Mouse (Mus musculus) neural tube, embryonic 13.5 days (tissue): ENCODE measurements around the gene Decr2. TPM values are rescaled to one million over a fixed set of nuclear protein-coding genes. Genes with fewer than 3 reads are reported as not detected.
"Not testable (repeated sequence)": the region's sequence is repeated elsewhere in the genome, so short reads cannot be mapped to it uniquely, and the experiment has no call there.

ENCODE experiments used
- ATAC-seq: fragments of 200-750 bp; cut with Nextera tagmentation; 2 replicates; pipeline ENCODE4 v1.8.0; 2017; ENCODE audit warnings: low read depth, mild to moderate bottlenecking, moderate TSS enrichment, moderate library complexity
- H3K27ac ChIP-seq: fragments of 300-500 bp; sonication (generic); replicated peaks from 2 replicates; pipeline ENCODE4 v1.5.1; 2015; ENCODE audit warnings: moderate library complexity, mild to moderate bottlenecking, inconsistent platforms
- H3K27me3 ChIP-seq: fragments of 300-500 bp; sonication (generic); 2 replicates; pipeline ENCODE4 v1.6.1; 2015; ENCODE audit warnings: mild to moderate bottlenecking, inconsistent platforms
- H3K36me3 ChIP-seq: fragments of 300-500 bp; sonication (generic); 2 replicates; pipeline ENCODE4 v1.6.1; 2015; ENCODE audit warnings: mild to moderate bottlenecking, inconsistent platforms
- H3K4me1 ChIP-seq: fragments of 300-500 bp; sonication (generic); replicated peaks from 2 replicates; pipeline ENCODE4 v1.6.1; 2015; ENCODE audit warnings: inconsistent platforms
- H3K4me2 ChIP-seq: fragments of 300-500 bp; sonication (generic); 2 replicates; pipeline ENCODE4 v1.6.1; 2015; ENCODE audit warnings: inconsistent platforms, mild to moderate bottlenecking, moderate library complexity
- H3K4me3 ChIP-seq: fragments of 300-500 bp; sonication (generic); 2 replicates; pipeline ENCODE4 v1.5.1; 2015; ENCODE audit warnings: mild to moderate bottlenecking, inconsistent platforms
- H3K9ac ChIP-seq: fragments of 300-500 bp; sonication (generic); 2 replicates; pipeline ENCODE4 v1.6.1; 2015; ENCODE audit warnings: moderate library complexity, mild to moderate bottlenecking, inconsistent platforms
- H3K9me3 ChIP-seq: fragments of 300-500 bp; sonication (generic); 2 replicates; pipeline ENCODE4 v1.6.1; 2016; ENCODE audit warnings: inconsistent platforms
- WGBS: fragments of 180-500 bp; shearing (Covaris S2); methylation state at CpG from one replicate; pipeline ENCODE4 v1.1.7; 2015; 5-methylcytosine and 5-hydroxymethylcytosine counted together
- polyA plus RNA-seq: library from polyadenylated mRNA; unstranded; fragments of >200 nt; fragmentation: Nextera tagmentation; extraction: Ambion mirVana; gene quantifications from 2 replicates; pipeline ENCODE4 v1.2.1, GENCODE M21; 2015

The Decr2 gene
- polyA plus RNA-seq, 1 experiment from 2014 or later: 35.1 TPM

- no peak overlapping the region for H3K4me3 ChIP-seq
- peak overlapping the region; percentile 13; the same call in 1 of the 2 replicates for H3K9ac ChIP-seq
- H3K4me1 ChIP-seq: peaks cover 21% of the 10 kb centered on the region
- peaks cover 23% of the 10 kb centered on the region for H3K27me3 ChIP-seq
- H3K4me2 ChIP-seq: no peak overlapping the region
- WGBS: 58% methylated on average over 5 of the region's 5 CpGs
- H3K9me3 ChIP-seq: no peaks in the 10 kb centered on the region
- peak; percentile 13; the same call in 1 of the 2 replicates for ATAC-seq
- H3K27ac ChIP-seq: no peak overlapping the region
- H3K36me3 ChIP-seq: peaks cover 24% of the 10 kb centered on the region
Observed at GRCm38 (mm10) chr17:26122431-26123140, 32.4 kb upstream of the Decr2 start.

DNA sequence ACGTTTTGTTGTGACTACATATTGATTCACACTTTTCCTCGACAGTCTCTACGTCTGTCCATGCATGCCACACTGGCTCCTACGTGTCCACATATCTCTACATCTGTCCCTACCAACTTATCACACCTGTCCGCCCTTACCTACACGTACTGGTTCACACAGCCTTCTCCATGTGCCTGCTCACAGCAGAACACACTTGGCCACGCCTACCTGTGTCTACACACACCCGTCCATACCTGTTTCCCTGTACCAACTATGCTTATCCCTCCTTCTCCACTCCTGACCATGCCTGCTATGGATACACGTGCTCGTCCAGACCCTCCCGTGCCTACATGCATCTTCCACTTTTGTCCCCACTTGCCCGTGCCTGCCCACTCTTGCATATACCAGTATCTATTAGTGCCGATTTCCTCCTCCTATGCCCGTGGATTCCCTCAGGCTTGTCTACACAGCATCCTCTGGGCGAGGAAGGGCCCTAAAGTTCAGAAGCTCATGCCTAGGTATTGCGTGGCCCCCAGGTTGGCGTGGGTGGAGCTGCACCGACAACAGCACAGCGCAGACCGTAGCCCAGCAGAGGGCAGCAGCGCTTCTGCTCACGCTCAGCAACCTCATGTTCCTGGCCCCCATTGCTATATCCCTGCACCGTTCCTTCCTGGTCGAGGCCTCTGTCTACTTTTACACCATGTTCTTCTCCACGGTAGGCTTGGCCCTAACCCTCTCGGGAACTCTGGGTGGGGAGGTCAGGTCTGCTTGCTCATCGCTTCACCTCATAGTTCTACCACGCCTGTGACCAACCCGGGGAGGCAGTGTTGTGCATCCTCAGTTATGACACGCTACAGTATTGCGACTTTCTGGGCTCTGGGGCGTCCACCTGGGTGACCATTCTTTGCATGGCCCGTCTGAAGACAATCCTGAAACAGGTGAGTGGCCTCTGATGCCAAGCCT is 29.9 kb upstream of the Decr2 start:
- H3K4me2 ChIP-seq: no peak overlapping the region
- peaks cover under 1% of the 10 kb centered on the region; the same call in 1 of the 2 replicates for H3K36me3 ChIP-seq
- H3K27ac ChIP-seq: no peak overlapping the region
- ATAC-seq: no peak; the same call in 1 of the 2 replicates
- 47% methylated on average over 33 of the region's 33 CpGs for WGBS
- H3K9ac ChIP-seq: no peak overlapping the region
- peaks cover 17% of the 10 kb centered on the region for H3K4me1 ChIP-seq
- H3K9me3 ChIP-seq: no peaks in the 10 kb centered on the region
- H3K27me3 ChIP-seq: peaks cover 47% of the 10 kb centered on the region
- H3K4me3 ChIP-seq: no peak overlapping the region

DNA sequence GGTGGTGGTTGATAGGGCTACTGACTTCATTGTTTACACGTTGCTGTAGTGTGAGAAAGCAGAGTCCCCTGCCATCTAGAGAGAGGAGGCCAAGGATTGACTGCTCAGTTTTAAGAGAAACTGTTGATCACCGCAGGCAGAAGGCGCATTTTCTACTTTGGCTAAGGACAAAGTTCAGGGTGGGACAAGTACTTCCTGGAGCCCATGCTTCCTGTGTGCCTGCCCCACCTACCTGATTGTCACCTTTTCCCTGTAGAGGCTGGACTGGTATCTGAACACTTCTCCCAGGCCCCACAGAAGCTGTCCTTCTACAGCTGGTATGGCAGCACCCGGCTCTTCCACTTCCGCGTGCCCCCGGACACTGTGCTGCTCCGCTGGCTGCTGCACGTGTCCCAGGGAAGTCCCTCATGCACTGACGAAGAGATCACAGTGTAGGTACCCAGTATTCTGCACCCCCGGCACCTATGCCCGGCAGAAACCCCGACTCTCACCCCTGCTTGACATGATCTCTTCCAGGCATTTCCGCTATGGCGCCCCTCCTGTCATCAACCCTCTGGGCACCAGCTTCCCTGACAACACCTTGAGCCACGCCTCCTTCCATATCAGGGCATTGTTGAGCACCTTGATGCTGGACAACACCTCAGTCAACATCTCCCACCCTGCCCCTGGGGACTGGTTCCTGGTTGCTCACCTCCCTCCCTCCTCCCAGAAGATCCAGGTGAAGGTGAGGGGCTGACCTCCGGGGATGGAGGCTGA is 26.5 kb upstream of the Decr2 start:
- Histone ChIP-seq H3K9ac (no peak overlapping the region), H3K4me1 (peaks cover 13% of the 10 kb centered on the region), H3K27ac (no peak overlapping the region), H3K4me3 (no peak overlapping the region), H3K9me3 (no peaks in the 10 kb centered on the region), H3K4me2 (no peak overlapping the region), H3K27me3 (peaks cover 77% of the 10 kb centered on the region), H3K36me3 (no peaks in the 10 kb centered on the region)
- no peak for ATAC-seq
- WGBS: 90% methylated on average over 17 of the region's 17 CpGs

DNA sequence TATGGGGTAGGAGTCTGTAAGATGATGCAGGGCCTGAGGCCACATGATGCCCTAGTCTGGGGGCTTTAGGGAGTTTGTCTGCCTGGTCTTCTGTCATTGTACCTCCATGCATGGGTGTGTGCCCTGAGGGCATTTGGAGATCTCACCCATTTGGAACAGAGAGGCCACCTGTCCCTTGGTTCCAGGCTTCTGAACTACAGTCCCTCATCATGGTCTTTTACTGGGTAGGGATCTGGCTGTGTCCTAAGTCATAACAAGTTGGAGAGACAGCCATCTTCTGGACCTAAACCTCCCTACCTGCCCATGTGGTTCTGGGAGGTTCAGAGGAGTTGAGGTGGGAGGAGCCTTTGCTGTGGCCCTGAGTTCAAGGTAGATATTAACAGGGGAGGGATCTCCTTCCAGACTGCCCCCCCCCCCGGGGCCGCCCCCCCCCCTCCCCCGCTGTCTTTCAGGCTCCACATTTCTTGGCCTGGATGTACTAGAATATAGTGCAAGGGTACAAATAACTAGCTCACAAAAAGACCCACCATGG is 25.9 kb upstream of the Decr2 start:
- H3K27ac ChIP-seq: no peak overlapping the region
- no peak overlapping the region for H3K9ac ChIP-seq
- H3K36me3 ChIP-seq: no peaks in the 10 kb centered on the region
- WGBS: 55% methylated on average over 2 of the region's 3 CpGs
- H3K27me3 ChIP-seq: peaks cover 83% of the 10 kb centered on the region
- H3K4me2 ChIP-seq: no peak overlapping the region
- H3K4me1 ChIP-seq: peaks cover 16% of the 10 kb centered on the region
- H3K9me3 ChIP-seq: no peaks in the 10 kb centered on the region
- no peak overlapping the region for H3K4me3 ChIP-seq
- ATAC-seq: no peak

DNA sequence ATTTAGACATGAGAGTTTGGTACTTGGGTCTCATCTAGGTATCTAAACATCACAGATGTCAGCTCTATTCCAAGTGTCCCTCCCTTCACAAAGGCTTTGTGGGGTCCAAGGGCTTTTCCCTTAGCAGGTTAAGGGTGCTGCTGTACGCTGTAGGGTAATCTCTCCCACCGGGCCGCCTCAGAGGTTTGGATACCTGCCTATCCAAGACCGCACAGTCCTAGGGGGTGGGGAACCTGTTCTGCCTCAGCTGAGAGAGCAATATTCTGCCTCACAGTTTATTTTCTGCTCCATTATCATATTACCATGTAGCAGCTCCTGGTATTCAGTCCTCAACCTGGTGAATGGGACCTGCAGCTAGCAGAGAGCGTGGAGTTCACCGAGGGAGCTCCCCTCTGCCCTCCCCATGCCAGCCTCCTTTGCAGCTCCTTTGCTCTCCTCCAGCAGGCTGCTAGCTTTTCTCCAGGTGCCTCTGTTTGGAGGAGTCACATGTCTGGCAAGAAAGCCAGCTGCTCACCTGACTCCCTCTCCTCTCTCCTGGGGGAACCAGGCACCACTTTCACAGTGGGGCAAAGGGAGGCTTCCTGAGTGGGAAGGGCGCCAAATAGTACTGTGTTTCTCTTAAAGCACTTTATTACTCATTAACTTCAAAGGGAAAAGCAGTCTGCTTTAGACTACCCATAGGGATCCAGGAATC is 25.2 kb upstream of the Decr2 start:
- Histone ChIP-seq H3K27me3 (peaks cover 90% of the 10 kb centered on the region), H3K4me1 (peaks cover 21% of the 10 kb centered on the region), H3K36me3 (no peaks in the 10 kb centered on the region), H3K4me3 (no peak overlapping the region), H3K4me2 (no peak overlapping the region), H3K9me3 (no peaks in the 10 kb centered on the region), H3K27ac (no peak overlapping the region), H3K9ac (no peak overlapping the region)
- no peak for ATAC-seq
- 80% methylated on average over 7 of the region's 7 CpGs for WGBS

- 73% methylated on average over 7 of the region's 7 CpGs for WGBS
- H3K36me3 ChIP-seq, H3K9me3 ChIP-seq, ATAC-seq, H3K4me2 ChIP-seq, H3K4me3 ChIP-seq, H3K27ac ChIP-seq, H3K9ac ChIP-seq: not testable (repeated sequence)
- Histone ChIP-seq H3K27me3 (peaks cover 90% of the 10 kb centered on the region), H3K4me1 (peaks cover 21% of the 10 kb centered on the region)
Observed at GRCm38 (mm10) chr17:26114461-26114860, 24.3 kb upstream of the Decr2 start.

DNA sequence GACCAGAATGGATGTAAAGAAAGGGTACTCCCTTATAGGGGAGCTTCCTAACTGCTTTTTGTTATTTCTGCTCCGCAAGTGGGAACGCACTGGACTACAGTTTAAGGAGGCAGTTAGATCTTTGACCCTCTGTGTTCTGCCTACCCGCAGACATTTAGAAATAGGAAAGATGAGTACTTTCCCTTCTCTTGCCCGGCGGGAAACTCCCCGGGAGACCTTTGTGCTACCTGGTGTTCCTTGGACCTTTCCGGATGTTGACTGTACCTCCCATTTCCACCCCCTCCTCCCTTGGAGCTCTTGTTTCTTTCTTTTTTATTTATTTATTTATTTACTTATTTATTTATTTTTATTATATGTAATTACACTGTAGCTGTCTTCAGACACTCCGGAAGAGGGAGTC is 23.9 kb upstream of the Decr2 start:
- 6% methylated on average over 8 of the region's 8 CpGs for WGBS
- Histone ChIP-seq H3K36me3 (no peaks in the 10 kb centered on the region), H3K4me1 (peaks cover 21% of the 10 kb centered on the region), H3K9ac (peak overlapping the region; percentile 80), H3K27ac (no peak overlapping the region), H3K9me3 (no peaks in the 10 kb centered on the region), H3K4me2 (peak overlapping the region; percentile 89), H3K4me3 (peak overlapping the region; percentile 72), H3K27me3 (peaks cover 86% of the 10 kb centered on the region)
- ATAC-seq: 0 out of 2 replicates have a peak, but pooled peaks have one; percentile 1

GRCm38 (mm10) chr17:26113181-26113948 is 23.2 kb upstream of the Decr2 start, which contains the start of gene Tmem8:
Gene Tmem8 (plus strand): TSS chr17:26113299.
- H3K9me3 ChIP-seq: no peaks in the 10 kb centered on the region
- ATAC-seq: peak; percentile 79
- H3K4me1 ChIP-seq: peaks cover 21% of the 10 kb centered on the region
- H3K9ac ChIP-seq: peak within 1 kb of the TSS; percentile 80
- 0 out of 2 replicates have a peak within 1 kb of the TSS, but pooled peaks have one; percentile 20 for H3K27ac ChIP-seq
- no peaks in the 10 kb centered on the region for H3K36me3 ChIP-seq
- H3K4me3 ChIP-seq: peak within 1 kb of the TSS; percentile 72
- under 1% methylated on average over 75 of the region's 75 CpGs for WGBS
- peaks cover 79% of the 10 kb centered on the region for H3K27me3 ChIP-seq
- H3K4me2 ChIP-seq: peak within 1 kb of the TSS; percentile 89

GRCm38 (mm10) chr17:26112751-26113150 is 22.6 kb upstream of the Decr2 start:
- Histone ChIP-seq H3K27me3 (peaks cover 73% of the 10 kb centered on the region), H3K9ac (peak overlapping the region; percentile 80), H3K36me3 (no peaks in the 10 kb centered on the region), H3K9me3 (no peaks in the 10 kb centered on the region), H3K4me2 (peak overlapping the region; percentile 89), H3K4me3 (peak overlapping the region; percentile 72), H3K4me1 (peaks cover 21% of the 10 kb centered on the region), H3K27ac (no peak overlapping the region)
- WGBS: 16% methylated on average over 14 of the region's 14 CpGs
- no peak; the same call in 1 of the 2 replicates for ATAC-seq

DNA sequence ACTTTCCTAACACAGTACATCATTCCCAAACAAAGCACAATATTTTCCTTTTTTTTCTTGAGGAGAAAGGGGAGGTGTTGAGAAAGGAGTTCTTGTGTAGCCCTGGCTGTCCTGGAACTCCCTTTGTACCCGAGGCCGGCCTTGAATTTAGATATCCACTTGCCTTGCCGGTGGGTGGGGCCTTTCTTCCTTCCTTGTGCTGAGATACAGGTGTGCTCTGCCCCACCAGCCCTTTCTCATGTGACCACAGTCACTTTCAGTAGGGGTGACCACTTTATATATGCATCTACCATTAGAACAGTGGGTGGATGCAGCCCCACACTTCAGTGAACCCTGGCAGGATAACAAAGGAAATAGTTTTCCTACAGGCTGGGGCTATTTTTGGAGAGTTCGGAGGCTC is 21.6 kb upstream of the Decr2 start:
- no peak for ATAC-seq
- H3K27me3 ChIP-seq: peaks cover 64% of the 10 kb centered on the region

More for the DNA sequence above, 21.6 kb upstream of the Decr2 start:
- Histone ChIP-seq H3K36me3 (no peaks in the 10 kb centered on the region), H3K9me3 (no peaks in the 10 kb centered on the region), H3K4me1 (peaks cover 21% of the 10 kb centered on the region), H3K4me3 (no peak overlapping the region), H3K27ac (no peak overlapping the region), H3K9ac (no peak overlapping the region), H3K4me2 (no peak overlapping the region)
- 31% methylated on average over 4 of the region's 4 CpGs for WGBS
